Mouse (Mus musculus) lung, postnatal 0 days (tissue): ENCODE measurements around the gene Gm28372.

Source experiments
- CTCF ChIP-seq: IDR thresholded peaks from 2 replicates; pipeline ENCODE4 v1.5.1; 2016; ENCODE audit warnings: antibody characterized with exemption, mild to moderate bottlenecking
- EP300 ChIP-seq: IDR thresholded peaks from 2 replicates; pipeline ENCODE4 v1.6.1; 2016; ENCODE audit warnings: antibody characterized with exemption, mild to moderate bottlenecking, control low read depth

DNA sequence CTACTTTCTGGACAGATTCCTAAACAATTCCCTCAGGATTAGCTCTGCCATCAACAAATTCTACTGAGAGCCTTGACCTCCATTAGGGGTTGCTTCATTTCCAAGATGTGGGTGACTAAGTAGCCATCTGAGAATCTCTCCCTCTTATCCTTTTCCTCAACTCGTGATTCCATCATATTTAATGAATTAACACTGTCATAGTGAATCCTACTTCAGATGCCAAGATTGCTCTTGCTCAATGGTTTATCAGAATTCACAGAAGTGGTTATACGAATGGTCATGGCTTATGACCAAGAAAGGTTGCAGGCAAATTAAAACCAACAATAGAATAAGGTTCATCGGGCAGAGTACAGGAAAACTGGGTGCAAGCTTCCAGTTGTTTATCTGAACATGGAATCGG is 3.1 kb upstream of the Gm28372 start:
- TF ChIP-seq CTCF (no peak), EP300 (no peak)
